Mouse (Mus musculus) embryonic facial prominence, embryonic 11.5 days (tissue): Measurements from ENCODE around the gene Gbe1. TPM values are rescaled to one million over a fixed set of nuclear protein-coding genes. Genes with fewer than 3 reads are reported as not detected.

Experiments used
- ATAC-seq: fragments of 200-750 bp; cut with Nextera tagmentation; replicated peaks from 2 replicates; pipeline ENCODE4 v1.8.0; 2017; ENCODE audit warnings: low read depth; ENCODE audit not compliant: insufficient number of reproducible peaks, low FRiP score, low TSS enrichment
- DNase-seq: peaks from one replicate; pipeline ENCODE4 v3.0.0-alpha.2; 2015; ENCODE audit warnings: low spot score
- H3K27ac ChIP-seq: fragments of 300-500 bp; sonication (generic); replicated peaks from 2 replicates; pipeline ENCODE4 v1.5.1; 2014; ENCODE audit warnings: mild to moderate bottlenecking, low read depth, low read length, control low read depth
- H3K27me3 ChIP-seq: fragments of 300-500 bp; sonication (generic); 2 replicates; pipeline ENCODE4 v1.6.1; 2014; ENCODE audit warnings: mild to moderate bottlenecking, low read length, moderate library complexity, mixed read lengths; ENCODE audit not compliant: control insufficient read depth, insufficient read depth
- H3K36me3 ChIP-seq: fragments of 300-500 bp; sonication (generic); replicated peaks from 2 replicates; pipeline ENCODE4 v1.6.1; 2014; ENCODE audit warnings: low read depth, mild to moderate bottlenecking, low read length, moderate library complexity, mixed read lengths; ENCODE audit not compliant: control insufficient read depth, insufficient read depth
- H3K4me1 ChIP-seq: fragments of 300-500 bp; sonication (generic); 2 replicates; pipeline ENCODE4 v1.6.1; 2014; ENCODE audit warnings: low read length, mixed read lengths; ENCODE audit not compliant: control insufficient read depth, insufficient read depth
- H3K4me2 ChIP-seq: fragments of 300-500 bp; sonication (generic); 2 replicates; pipeline ENCODE4 v1.6.1; 2014; ENCODE audit warnings: low read depth, mild to moderate bottlenecking, control low read depth, low read length, moderate library complexity
- H3K4me3 ChIP-seq: fragments of 300-500 bp; sonication (generic); 2 replicates; pipeline ENCODE4 v1.5.1; 2014; ENCODE audit warnings: low read depth, low read length, control low read depth
- H3K9ac ChIP-seq: fragments of 300-500 bp; sonication (generic); replicated peaks from 2 replicates; pipeline ENCODE4 v1.6.1; 2014; ENCODE audit warnings: mild to moderate bottlenecking, control low read depth, low read length
- H3K9me3 ChIP-seq: fragments of 300-500 bp; sonication (generic); replicated peaks from 2 replicates; pipeline ENCODE4 v1.6.1; 2016; ENCODE audit warnings: mild to moderate bottlenecking, low read length, inconsistent platforms, mixed read lengths; ENCODE audit not compliant: control insufficient read depth
- WGBS: fragments of 180-500 bp; shearing (Covaris S2); extraction: QIAGEN DNeasy Blood & Tissue Kit; methylation state at CpG from one replicate; pipeline ENCODE4 v1.1.7; 2014; 5-methylcytosine and 5-hydroxymethylcytosine counted together
- polyA plus RNA-seq: library from polyadenylated mRNA; unstranded; fragments of >200 nt; fragmentation: Nextera tagmentation; extraction: Ambion mirVana; gene quantifications from 2 replicates; pipeline ENCODE4 v1.2.1, GENCODE M21; 2014

Gene Gbe1
- polyA plus RNA-seq, 1 experiment from 2014 or later: 20.3 TPM

DNA sequence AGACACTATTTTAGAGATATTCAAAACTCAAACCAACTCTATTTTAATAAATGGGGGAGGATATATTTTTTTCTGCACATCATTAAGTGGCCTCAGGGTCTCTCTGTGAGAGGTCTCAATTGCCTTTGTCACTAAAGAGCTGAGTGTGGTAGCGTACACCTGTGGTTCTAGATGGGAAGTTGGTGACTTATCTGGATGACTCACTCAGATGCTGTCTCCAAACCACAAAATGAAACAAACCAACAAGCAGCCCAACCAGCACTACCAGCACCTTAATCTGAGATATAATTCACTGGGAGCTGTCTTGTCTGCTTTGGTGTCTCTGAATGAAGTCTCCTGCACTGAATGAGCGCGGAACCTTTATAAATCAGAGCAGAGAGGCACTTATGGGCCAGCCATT, 51.5 kb downstream of the Gbe1 start:
- 93% methylated on average over 3 of the region's 3 CpGs for WGBS
- Histone ChIP-seq H3K36me3 (no peaks in the 10 kb centered on the region), H3K27me3 (no peaks in the 10 kb centered on the region), H3K9ac (no peak overlapping the region), H3K4me2 (no peak overlapping the region), H3K4me3 (no peak overlapping the region), H3K27ac (no peak overlapping the region), H3K4me1 (no peaks in the 10 kb centered on the region), H3K9me3 (no peaks in the 10 kb centered on the region; the same call in 1 of the 2 replicates)
- no peak for ATAC-seq
- no peak for DNase-seq

GRCm38 (mm10) chr16:70381045-70381444, 67.3 kb downstream of the Gbe1 start:
- no peak for DNase-seq
- Histone ChIP-seq H3K4me1 (no peaks in the 10 kb centered on the region), H3K4me2 (no peak overlapping the region), H3K4me3 (no peak overlapping the region), H3K27me3 (no peaks in the 10 kb centered on the region), H3K27ac (no peak overlapping the region), H3K36me3 (no peaks in the 10 kb centered on the region), H3K9ac (no peak overlapping the region), H3K9me3 (no peaks in the 10 kb centered on the region)
- no peak for ATAC-seq
- 85% methylated on average over 2 of the region's 2 CpGs for WGBS

DNA sequence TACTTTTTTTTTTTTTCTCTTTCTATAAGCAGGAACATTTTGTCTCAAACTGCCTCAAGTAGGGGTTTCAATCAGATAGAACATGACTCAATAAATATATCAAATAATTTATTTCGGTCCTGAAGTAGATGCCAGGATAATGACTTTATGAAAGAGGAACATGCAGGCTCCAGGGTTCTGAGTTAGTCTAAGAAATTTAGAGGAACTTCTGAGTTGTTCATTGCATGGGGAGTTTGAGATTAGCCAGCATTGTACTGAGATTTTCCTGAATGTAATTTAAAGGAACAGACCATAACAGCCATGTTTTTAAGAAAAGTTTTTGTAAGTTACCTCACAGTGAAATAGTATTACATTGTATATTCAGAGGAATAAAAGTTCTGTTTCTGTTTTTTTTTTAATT, 71.7 kb downstream of the Gbe1 start:
- 98% methylated on average over 1 of the region's 1 CpGs for WGBS
- no peak overlapping the region for H3K9ac ChIP-seq
- ATAC-seq: no peak
- H3K9me3 ChIP-seq: no peaks in the 10 kb centered on the region
- H3K4me3 ChIP-seq: no peak overlapping the region
- H3K27ac ChIP-seq: no peak overlapping the region
- no peaks in the 10 kb centered on the region for H3K36me3 ChIP-seq
- H3K27me3 ChIP-seq: no peaks in the 10 kb centered on the region
- no peak for DNase-seq
- no peak overlapping the region for H3K4me2 ChIP-seq
- H3K4me1 ChIP-seq: no peaks in the 10 kb centered on the region

GRCm38 (mm10) chr16:70387385-70387784, 73.6 kb downstream of the Gbe1 start:
- Histone ChIP-seq H3K36me3 (no peaks in the 10 kb centered on the region), H3K4me3 (no peak overlapping the region), H3K9me3 (no peaks in the 10 kb centered on the region), H3K4me2 (no peak overlapping the region), H3K27me3 (no peaks in the 10 kb centered on the region), H3K9ac (no peak overlapping the region), H3K4me1 (no peaks in the 10 kb centered on the region), H3K27ac (no peak overlapping the region)
- DNase-seq (no peak), ATAC-seq (no peak)
- WGBS: 98% methylated on average over 2 of the region's 2 CpGs

GRCm38 (mm10) chr16:70395276-70395675, 81.5 kb downstream of the Gbe1 start:
- Histone ChIP-seq H3K4me1 (no peaks in the 10 kb centered on the region), H3K4me2 (no peak overlapping the region), H3K27ac (no peak overlapping the region), H3K9me3 (no peaks in the 10 kb centered on the region), H3K36me3 (no peaks in the 10 kb centered on the region), H3K9ac (no peak overlapping the region), H3K27me3 (no peaks in the 10 kb centered on the region), H3K4me3 (no peak overlapping the region)
- ATAC-seq (no peak), DNase-seq (no peak)
- WGBS: 80% methylated on average over 3 of the region's 3 CpGs

- Histone ChIP-seq H3K9me3 (no peaks in the 10 kb centered on the region), H3K4me1 (no peaks in the 10 kb centered on the region), H3K4me3 (no peak overlapping the region), H3K4me2 (no peak overlapping the region), H3K27me3 (no peaks in the 10 kb centered on the region), H3K36me3 (no peaks in the 10 kb centered on the region), H3K27ac (no peak overlapping the region), H3K9ac (no peak overlapping the region)
- no peak for DNase-seq
- WGBS: 92% methylated on average over 2 of the region's 2 CpGs
- no peak for ATAC-seq
Measured at GRCm38 (mm10) chr16:70407780-70408179, 94.0 kb downstream of the Gbe1 start.

DNA sequence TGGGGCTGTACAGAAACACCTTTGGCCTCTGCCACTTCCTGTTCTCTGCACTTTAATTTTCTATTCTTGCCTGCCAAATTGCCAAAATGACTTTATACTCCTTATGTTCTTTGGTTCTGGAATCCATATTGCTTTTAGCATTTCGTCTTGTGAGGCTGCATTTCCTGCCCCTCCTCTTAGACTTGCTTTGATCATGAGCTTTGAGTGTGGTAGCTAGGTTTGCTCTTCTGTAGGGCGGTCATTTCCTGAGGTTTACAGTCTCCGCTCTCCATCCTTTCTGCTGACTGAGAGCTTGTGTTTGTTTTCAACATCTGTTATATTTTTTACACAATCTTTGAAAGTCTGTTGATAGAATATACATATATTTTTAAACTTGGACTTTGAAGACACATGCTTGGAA, 107.3 kb downstream of the Gbe1 start:
- Histone ChIP-seq H3K4me2 (no peak overlapping the region), H3K4me1 (no peaks in the 10 kb centered on the region), H3K36me3 (no peaks in the 10 kb centered on the region), H3K9me3 (no peaks in the 10 kb centered on the region), H3K27ac (no peak overlapping the region), H3K4me3 (no peak overlapping the region), H3K27me3 (no peaks in the 10 kb centered on the region), H3K9ac (no peak overlapping the region)
- ATAC-seq (no peak), DNase-seq (no peak)
- 78% methylated on average over 3 of the region's 3 CpGs for WGBS

- Histone ChIP-seq H3K27me3 (no peaks in the 10 kb centered on the region), H3K27ac (no peak overlapping the region), H3K4me1 (no peaks in the 10 kb centered on the region), H3K36me3 (no peaks in the 10 kb centered on the region), H3K4me3 (no peak overlapping the region), H3K9ac (no peak overlapping the region), H3K9me3 (no peaks in the 10 kb centered on the region), H3K4me2 (no peak overlapping the region)
- 73% methylated on average over 6 of the region's 6 CpGs for WGBS
- ATAC-seq: no peak
- no peak for DNase-seq
Measured at GRCm38 (mm10) chr16:70449520-70449919, 135.8 kb downstream of the Gbe1 start.
